Mouse (Mus musculus): ENCODE results near the gene Cldn10. TPM values are rescaled to one million over a fixed set of nuclear protein-coding genes. Genes with fewer than 3 reads are reported as not detected.

Cldn10 gene
- polyA plus RNA-seq, 1 experiment from 2014 or later: 2.6 TPM

DNA sequence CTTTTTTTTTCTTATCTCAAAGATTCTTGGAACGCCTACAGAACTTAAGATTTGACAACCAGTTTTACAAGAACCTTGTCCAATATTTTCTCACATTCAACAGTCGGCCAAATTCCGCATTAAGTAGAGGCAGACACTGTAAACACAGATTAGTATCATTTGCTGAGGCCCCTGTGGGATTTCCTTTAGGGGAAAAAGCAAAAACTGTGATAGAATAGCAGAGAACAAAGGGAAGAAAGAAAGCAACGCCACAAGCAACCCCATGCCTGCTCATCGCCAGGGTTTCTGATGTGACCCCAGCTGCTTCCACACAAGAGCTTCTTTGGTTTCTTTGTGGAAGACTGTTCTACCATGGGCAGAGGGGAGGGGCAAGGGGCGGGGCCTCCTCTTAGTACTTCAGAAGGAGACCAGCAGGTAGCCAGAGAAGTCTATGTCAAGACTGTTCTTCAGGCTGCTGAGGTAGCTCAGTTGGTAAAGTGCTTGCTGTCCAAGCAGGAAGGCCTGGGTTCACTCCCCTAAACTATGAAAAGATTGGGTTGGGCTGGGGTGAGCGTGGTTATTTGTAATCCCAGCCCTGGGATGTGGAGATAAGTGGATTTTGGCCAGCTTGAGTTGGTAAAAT, 39.7 kb downstream of the Cldn10 start:
- Histone ChIP-seq H3K36me3 (no peaks in the 10 kb centered on the region), H3K27ac (no peak overlapping the region), H3K9me3 (replicated peaks) (no peaks in the 10 kb centered on the region), H3K27me3 (no peaks in the 10 kb centered on the region), H3K4me2 (no peak overlapping the region), H3K9ac (no peak overlapping the region), H3K4me3 (no peak overlapping the region), H3K4me1 (replicated peaks) (no peaks in the 10 kb centered on the region)
- 42% methylated on average over 7 of the region's 7 CpGs for WGBS
- no peak for ATAC-seq (replicated peaks; ENCODE audit: insufficient number of reproducible peaks, insufficient read depth, low FRiP score, low read depth)

DNA sequence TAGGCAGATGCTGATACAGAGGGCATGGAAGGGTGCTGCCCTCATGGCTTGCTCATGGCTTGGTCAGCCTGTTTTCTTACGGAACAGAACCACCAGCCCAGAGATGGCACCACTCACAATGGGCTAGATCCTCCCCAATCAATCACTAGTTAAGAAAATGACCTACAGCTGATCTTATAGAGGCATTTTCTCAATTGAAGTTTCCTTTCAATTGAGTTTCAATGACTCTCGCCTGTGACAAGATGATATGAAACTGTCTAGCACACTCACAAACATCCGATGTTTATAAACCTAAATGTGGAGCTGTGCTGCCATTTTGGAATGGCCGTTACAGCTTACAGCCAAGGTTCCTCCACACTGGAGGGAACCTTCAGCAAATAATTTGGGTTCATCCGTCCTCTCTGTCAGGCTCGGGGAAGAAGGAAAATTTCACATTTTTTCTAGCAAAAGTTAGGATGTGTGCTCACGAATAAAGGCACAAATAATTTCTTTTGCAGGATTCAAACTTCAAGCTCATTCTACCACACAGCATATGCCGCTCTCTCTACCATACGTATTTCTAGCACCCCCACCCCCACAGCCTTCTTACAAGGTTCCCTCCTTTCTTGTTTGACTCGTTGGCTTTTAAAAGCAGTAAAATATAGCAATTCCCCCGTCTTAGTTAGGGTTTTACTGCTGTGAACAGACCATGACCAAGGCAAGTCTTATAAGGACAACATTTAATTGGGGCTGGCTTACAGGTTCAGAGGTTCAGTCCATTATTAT, 41.8 kb downstream of the Cldn10 start:
- 84% methylated on average over 11 of the region's 11 CpGs for WGBS
- no peak overlapping the region for H3K9ac ChIP-seq
- no peaks in the 10 kb centered on the region for H3K4me1 ChIP-seq (replicated peaks)
- H3K27ac ChIP-seq: no peak overlapping the region
- H3K9me3 ChIP-seq (replicated peaks): no peaks in the 10 kb centered on the region
- H3K36me3 ChIP-seq: no peaks in the 10 kb centered on the region
- no peak overlapping the region for H3K4me3 ChIP-seq
- no peak overlapping the region for H3K4me2 ChIP-seq
- no peak for ATAC-seq (replicated peaks; ENCODE audit: insufficient number of reproducible peaks, insufficient read depth, low FRiP score, low read depth)
- H3K27me3 ChIP-seq: no peaks in the 10 kb centered on the region

DNA sequence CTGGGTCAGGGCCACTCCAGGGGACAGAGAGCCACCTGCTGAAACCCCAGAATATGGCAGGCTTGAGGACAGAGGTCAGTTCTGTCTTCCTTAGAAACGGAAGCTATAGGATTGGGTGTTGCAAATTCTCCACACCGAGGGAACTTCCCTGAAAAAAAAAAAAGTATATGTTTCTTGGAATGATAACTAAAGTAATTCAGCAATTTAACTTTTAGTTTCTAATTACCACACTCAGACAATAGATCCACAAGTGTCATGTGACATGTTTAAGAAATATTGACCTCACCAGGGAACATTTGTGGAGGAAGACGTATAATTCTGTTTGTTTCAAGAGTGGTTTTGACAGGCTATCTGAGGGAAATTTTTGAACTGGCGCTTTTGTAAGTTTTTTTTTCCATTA, 43.9 kb downstream of the Cldn10 start:
- H3K36me3 ChIP-seq: no peaks in the 10 kb centered on the region
- 63% methylated on average over 4 of the region's 4 CpGs for WGBS
- no peak for ATAC-seq (replicated peaks; ENCODE audit: insufficient number of reproducible peaks, insufficient read depth, low FRiP score, low read depth)
- no peak overlapping the region for H3K4me3 ChIP-seq
- H3K4me2 ChIP-seq: no peak overlapping the region
- no peaks in the 10 kb centered on the region for H3K4me1 ChIP-seq (replicated peaks)
- H3K9me3 ChIP-seq (replicated peaks): no peaks in the 10 kb centered on the region
- H3K9ac ChIP-seq: no peak overlapping the region
- H3K27ac ChIP-seq: no peak overlapping the region
- no peaks in the 10 kb centered on the region for H3K27me3 ChIP-seq

DNA sequence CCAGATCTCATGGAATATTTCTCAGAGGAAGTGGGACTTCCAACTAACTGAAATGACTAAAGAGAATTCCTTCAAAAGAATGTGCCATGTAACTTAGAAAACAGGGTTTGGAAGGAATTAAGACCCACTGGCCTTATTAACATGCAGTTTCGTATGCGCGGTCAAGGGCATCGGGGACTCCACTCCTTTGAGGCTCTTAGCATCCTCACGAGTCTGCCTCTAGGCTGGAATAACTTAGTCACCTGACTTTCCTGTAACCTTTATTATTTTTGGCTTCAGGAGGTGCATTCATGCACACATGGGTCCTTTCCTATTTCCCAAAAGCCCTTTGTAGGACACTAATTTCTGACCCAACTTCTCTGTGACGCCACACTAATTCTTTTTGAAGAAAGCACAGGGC, 45.5 kb downstream of the Cldn10 start:
- H3K27ac ChIP-seq: no peak overlapping the region
- no peak overlapping the region for H3K4me3 ChIP-seq
- H3K27me3 ChIP-seq: no peaks in the 10 kb centered on the region
- H3K4me1 ChIP-seq (replicated peaks): no peaks in the 10 kb centered on the region
- H3K4me2 ChIP-seq: no peak overlapping the region
- no peaks in the 10 kb centered on the region for H3K9me3 ChIP-seq (replicated peaks)
- no peak for ATAC-seq (replicated peaks; ENCODE audit: insufficient number of reproducible peaks, insufficient read depth, low FRiP score, low read depth)
- 80% methylated on average over 6 of the region's 6 CpGs for WGBS
- no peak overlapping the region for H3K9ac ChIP-seq
- no peaks in the 10 kb centered on the region for H3K36me3 ChIP-seq

DNA sequence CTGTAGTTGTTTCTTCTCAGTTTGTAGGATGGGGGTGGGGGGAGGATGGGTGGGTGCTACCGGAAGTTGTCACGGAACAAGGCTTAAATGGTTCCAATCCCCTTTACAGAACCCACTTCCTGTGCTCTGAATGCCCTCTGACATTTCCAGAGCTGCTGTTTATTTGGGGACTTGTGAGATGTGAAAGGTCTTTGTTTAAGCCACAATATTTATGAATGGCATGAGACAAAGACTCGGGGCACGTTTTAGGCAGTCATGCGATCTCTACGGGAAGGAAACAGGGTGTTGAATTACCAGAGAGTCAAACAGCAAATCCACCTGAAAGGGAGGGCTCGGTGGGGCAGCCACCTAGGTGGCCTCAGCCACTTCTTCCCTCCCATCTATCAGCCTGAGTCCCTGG, 46.6 kb downstream of the Cldn10 start:
- Histone ChIP-seq H3K27ac (no peak overlapping the region), H3K4me2 (no peak overlapping the region), H3K27me3 (no peaks in the 10 kb centered on the region), H3K9ac (no peak overlapping the region), H3K4me3 (no peak overlapping the region), H3K36me3 (no peaks in the 10 kb centered on the region), H3K4me1 (replicated peaks) (no peaks in the 10 kb centered on the region), H3K9me3 (replicated peaks) (no peaks in the 10 kb centered on the region)
- ATAC-seq (replicated peaks; ENCODE audit: insufficient number of reproducible peaks, insufficient read depth, low FRiP score, low read depth): no peak
- 28% methylated on average over 7 of the region's 7 CpGs for WGBS

DNA sequence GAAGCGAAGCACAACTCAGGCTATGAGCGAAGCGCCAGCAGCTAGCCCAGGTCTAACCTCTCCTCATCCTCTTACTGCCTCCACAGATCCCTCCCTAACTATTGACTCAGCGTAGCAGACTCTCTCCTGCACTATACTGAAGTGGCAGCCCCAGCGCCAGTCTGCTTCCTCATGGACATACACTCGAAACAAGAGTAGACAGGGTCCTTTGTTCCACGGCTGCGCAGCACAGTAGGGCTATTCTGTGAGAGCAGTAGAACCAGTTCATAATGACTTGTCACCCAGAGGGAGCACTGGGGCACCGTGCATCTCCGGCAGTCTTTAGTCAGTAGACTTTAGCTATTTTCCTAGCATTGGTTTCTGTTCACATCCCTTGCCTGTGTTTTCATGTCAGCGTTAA, 48.4 kb downstream of the Cldn10 start:
- H3K9me3 ChIP-seq (replicated peaks): no peaks in the 10 kb centered on the region
- no peaks in the 10 kb centered on the region for H3K4me1 ChIP-seq (replicated peaks)
- no peak overlapping the region for H3K9ac ChIP-seq
- H3K27ac ChIP-seq: no peak overlapping the region
- no peak overlapping the region for H3K4me2 ChIP-seq
- WGBS: 88% methylated on average over 11 of the region's 11 CpGs
- H3K36me3 ChIP-seq: no peaks in the 10 kb centered on the region
- no peaks in the 10 kb centered on the region for H3K27me3 ChIP-seq
- no peak overlapping the region for H3K4me3 ChIP-seq
- no peak for ATAC-seq (replicated peaks; ENCODE audit: insufficient number of reproducible peaks, insufficient read depth, low FRiP score, low read depth)

DNA sequence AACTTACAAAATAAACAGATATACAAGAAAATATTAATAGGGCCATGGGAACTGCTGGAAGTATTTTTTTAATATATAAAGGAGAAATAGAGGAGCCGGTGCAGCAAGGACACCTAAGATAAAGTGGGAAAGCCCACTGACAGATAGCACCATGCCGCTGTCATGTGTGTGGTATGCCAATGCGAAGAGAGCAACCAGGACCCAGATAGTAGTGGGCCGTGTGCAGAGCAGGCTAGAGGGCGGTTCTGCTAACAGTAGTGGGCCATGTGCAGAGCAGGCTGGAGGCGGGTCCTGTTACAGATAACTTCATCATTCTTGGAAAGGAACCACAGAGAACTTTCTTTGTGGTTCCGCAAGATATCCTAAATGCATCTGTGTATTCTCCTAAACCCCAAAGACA, 49.0 kb downstream of the Cldn10 start:
- no peaks in the 10 kb centered on the region for H3K27me3 ChIP-seq
- no peaks in the 10 kb centered on the region for H3K9me3 ChIP-seq (replicated peaks)
- H3K36me3 ChIP-seq: no peaks in the 10 kb centered on the region
- no peak overlapping the region for H3K4me3 ChIP-seq
- 73% methylated on average over 7 of the region's 7 CpGs for WGBS
- no peaks in the 10 kb centered on the region for H3K4me1 ChIP-seq (replicated peaks)
- H3K9ac ChIP-seq: no peak overlapping the region
- H3K4me2 ChIP-seq: no peak overlapping the region
- no peak for ATAC-seq (replicated peaks; ENCODE audit: insufficient number of reproducible peaks, insufficient read depth, low FRiP score, low read depth)
- no peak overlapping the region for H3K27ac ChIP-seq

DNA sequence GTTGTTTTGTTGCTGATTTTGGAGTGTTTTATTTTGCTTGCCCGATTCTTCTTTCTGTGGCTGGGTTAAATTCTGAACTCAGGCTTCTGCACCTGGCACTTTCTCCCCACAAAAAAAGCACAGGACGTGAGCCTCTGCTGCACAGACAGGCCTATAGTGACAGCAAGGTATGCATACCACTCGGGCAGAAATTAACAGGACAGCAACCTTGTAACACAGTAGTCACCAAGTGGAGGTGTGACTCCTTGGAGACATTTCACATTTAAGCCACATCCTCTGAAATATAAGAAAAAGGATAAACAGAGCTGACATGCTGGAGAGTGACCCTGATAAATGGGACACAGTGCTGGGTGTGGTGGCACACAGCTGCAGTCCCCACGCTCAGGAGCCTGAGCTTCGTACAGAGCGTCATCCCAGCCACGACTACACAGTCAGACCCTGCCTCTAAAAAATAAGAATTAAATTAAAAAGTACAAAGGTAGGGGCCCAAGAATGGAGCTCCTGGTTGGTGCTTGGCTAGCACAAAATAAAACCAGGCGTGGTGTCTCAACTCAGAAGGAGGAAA, 50.9 kb downstream of the Cldn10 start:
- no peak overlapping the region for H3K4me2 ChIP-seq
- no peaks in the 10 kb centered on the region for H3K9me3 ChIP-seq (replicated peaks)
- no peak overlapping the region for H3K4me3 ChIP-seq
- no peaks in the 10 kb centered on the region for H3K4me1 ChIP-seq (replicated peaks)
- H3K27me3 ChIP-seq: no peaks in the 10 kb centered on the region
- H3K9ac ChIP-seq: no peak overlapping the region
- no peaks in the 10 kb centered on the region for H3K36me3 ChIP-seq
- no peak overlapping the region for H3K27ac ChIP-seq
- WGBS: 65% methylated on average over 8 of the region's 8 CpGs
- no peak for ATAC-seq (replicated peaks; ENCODE audit: insufficient number of reproducible peaks, insufficient read depth, low FRiP score, low read depth)

DNA sequence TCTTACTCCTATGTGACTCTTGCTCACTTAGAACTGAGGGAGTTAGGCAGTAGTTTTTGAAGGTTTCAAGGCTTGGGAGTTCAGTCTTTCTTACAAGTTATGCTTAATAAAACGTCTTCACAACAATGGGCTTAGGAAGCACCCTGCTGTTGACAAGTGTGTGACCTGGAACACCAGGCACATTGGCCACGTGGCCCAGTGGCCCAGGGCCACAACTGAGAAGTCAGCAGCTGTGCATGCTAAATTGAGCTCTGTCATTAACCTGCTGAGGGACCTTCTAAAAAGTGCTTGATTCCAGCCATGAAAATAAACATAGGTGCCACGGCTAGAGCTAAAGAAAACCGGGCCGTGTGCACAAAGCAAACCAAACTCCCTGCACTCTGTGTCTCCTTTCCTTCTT, 51.7 kb downstream of the Cldn10 start:
- 59% methylated on average over 5 of the region's 5 CpGs for WGBS
- Histone ChIP-seq H3K9ac (no peak overlapping the region), H3K27me3 (no peaks in the 10 kb centered on the region), H3K36me3 (no peaks in the 10 kb centered on the region), H3K9me3 (replicated peaks) (no peaks in the 10 kb centered on the region), H3K4me2 (no peak overlapping the region), H3K4me1 (replicated peaks) (no peaks in the 10 kb centered on the region), H3K27ac (no peak overlapping the region), H3K4me3 (no peak overlapping the region)
- no peak for ATAC-seq (replicated peaks; ENCODE audit: insufficient number of reproducible peaks, insufficient read depth, low FRiP score, low read depth)

DNA sequence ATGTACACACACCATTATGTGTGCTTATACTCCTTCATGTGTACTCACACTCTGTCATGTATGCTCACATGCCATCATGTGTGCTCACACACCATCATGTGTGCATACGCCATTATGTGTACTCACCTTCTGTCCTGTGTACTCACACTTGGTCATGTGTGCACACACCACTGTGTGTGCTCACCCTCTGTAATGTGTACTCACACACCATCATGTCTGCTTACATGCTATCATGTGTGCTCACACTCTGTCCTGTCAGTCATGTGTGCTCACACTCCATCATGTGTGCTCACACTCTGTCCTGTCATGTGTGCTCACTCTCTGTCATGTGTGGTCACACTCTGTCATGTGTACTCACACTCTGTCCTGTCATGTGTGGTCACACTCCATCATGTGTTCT, 52.3 kb downstream of the Cldn10 start:
- Histone ChIP-seq H3K27me3 (no peaks in the 10 kb centered on the region), H3K4me1 (replicated peaks) (no peaks in the 10 kb centered on the region)
- WGBS: 89% methylated on average over 1 of the region's 1 CpGs

DNA sequence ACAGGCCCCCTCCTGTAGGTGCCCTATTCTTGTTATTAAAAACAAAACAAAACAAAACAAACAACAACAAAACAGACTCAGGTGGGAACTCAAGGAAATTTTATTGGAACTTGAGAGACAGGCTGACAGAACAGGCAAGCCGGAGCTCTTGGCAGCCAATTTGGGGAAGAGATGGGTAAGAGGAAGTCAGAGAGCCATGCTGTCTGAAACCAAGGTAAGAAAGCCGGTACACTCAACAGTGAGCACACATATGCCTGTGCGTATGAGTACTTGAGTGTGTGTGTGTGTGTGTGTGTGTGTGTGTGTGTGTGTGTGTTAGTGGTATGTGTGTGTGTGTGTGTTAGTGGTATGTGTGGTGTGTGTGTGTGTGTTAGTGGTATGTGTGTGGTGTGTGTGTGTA, 54.6 kb downstream of the Cldn10 start:
- no peak overlapping the region for H3K4me2 ChIP-seq
- ATAC-seq (replicated peaks; ENCODE audit: insufficient number of reproducible peaks, insufficient read depth, low FRiP score, low read depth): no peak
- no peak overlapping the region for H3K9ac ChIP-seq
- H3K36me3 ChIP-seq: no peaks in the 10 kb centered on the region
- no peaks in the 10 kb centered on the region for H3K4me1 ChIP-seq (replicated peaks)
- WGBS: 81% methylated on average over 3 of the region's 3 CpGs
- H3K9me3 ChIP-seq (replicated peaks): no peaks in the 10 kb centered on the region
- no peak overlapping the region for H3K4me3 ChIP-seq
- H3K27ac ChIP-seq: no peak overlapping the region
- H3K27me3 ChIP-seq: 0 out of 2 replicates have a peak, but pooled peaks cover 4% of the 10 kb centered on the region

More for the DNA sequence above, 52.3 kb downstream of the Cldn10 start:
- Histone ChIP-seq H3K4me3 (no peak overlapping the region), H3K4me2 (no peak overlapping the region), H3K27ac (no peak overlapping the region), H3K36me3 (no peaks in the 10 kb centered on the region), H3K9me3 (replicated peaks) (no peaks in the 10 kb centered on the region), H3K9ac (no peak overlapping the region)
- ATAC-seq (replicated peaks; ENCODE audit: insufficient number of reproducible peaks, insufficient read depth, low FRiP score, low read depth): no peak

DNA sequence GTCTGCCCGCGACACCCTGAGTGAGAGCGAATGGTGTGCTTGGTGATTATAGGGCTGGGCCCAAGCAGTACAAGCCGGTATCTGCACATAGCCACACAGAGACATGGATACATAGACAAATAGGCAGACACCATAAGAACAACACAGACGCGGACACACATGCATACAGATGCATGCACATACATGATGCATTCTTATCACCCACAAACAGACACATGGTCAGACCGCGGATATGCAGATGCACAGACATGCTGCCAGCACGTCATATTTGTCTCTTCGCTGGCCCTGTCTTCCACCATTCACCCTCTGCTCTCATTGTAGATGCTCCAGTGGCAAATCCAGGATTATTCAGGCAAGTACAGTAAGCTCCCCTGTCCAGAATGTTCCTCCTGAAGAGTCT, 59.1 kb downstream of the Cldn10 start:
- 0 out of 2 replicates have a peak, but pooled peaks cover 4% of the 10 kb centered on the region for H3K27me3 ChIP-seq
- no peak overlapping the region for H3K9ac ChIP-seq
- ATAC-seq (replicated peaks; ENCODE audit: insufficient number of reproducible peaks, insufficient read depth, low FRiP score, low read depth): no peak
- no peaks in the 10 kb centered on the region for H3K36me3 ChIP-seq
- WGBS: 89% methylated on average over 10 of the region's 10 CpGs
- no peak overlapping the region for H3K27ac ChIP-seq
- H3K4me2 ChIP-seq: no peak overlapping the region
- H3K9me3 ChIP-seq (replicated peaks): no peaks in the 10 kb centered on the region
- H3K4me1 ChIP-seq (replicated peaks): no peaks in the 10 kb centered on the region
- no peak overlapping the region for H3K4me3 ChIP-seq
